Mouse (Mus musculus) left cerebral cortex, adult 2 months (tissue): ENCODE data around the gene Rgs2. TPM values are rescaled to one million over a fixed set of nuclear protein-coding genes. Genes with fewer than 3 reads are reported as not detected.

Experiments
- DNase-seq, 2 experiments: peaks; one replicate each; pipeline ENCODE4 v3.0.0; 2021 to 2022; ENCODE audit warnings: low spot score in 2 of 2, mixed read lengths in 1 of 2; ENCODE audit errors: extremely low spot score in 1 of 2
- H3K27ac ChIP-seq: fragments of 200-600 bp; 2 replicates; pipeline ENCODE4 v1.8.1; 2022
- H3K4me3 ChIP-seq: fragments of 200-600 bp; 2 replicates; pipeline ENCODE4 v1.8.1; 2022
- CTCF ChIP-seq: fragments of 200-600 bp; IDR thresholded peaks from 2 replicates; pipeline ENCODE4 v1.8.1; 2022; ENCODE audit warnings: antibody characterized with exemption, mild to moderate bottlenecking, moderate library complexity
- intact Hi-C: fragments of 180-260 bp; cut with DNase I; formaldehyde crosslinking; loops from one replicate; pipeline ENCODE4 v1.15.1; 2025
- total RNA-seq, 2 experiments: library from RNA; stranded (reverse); gene quantifications; 2 replicates each; pipeline ENCODE4 v1.2.3; 2021

Rgs2 gene
- total RNA-seq, 2 experiments from 2014 or later: 69.4 to 71.0 TPM

DNA sequence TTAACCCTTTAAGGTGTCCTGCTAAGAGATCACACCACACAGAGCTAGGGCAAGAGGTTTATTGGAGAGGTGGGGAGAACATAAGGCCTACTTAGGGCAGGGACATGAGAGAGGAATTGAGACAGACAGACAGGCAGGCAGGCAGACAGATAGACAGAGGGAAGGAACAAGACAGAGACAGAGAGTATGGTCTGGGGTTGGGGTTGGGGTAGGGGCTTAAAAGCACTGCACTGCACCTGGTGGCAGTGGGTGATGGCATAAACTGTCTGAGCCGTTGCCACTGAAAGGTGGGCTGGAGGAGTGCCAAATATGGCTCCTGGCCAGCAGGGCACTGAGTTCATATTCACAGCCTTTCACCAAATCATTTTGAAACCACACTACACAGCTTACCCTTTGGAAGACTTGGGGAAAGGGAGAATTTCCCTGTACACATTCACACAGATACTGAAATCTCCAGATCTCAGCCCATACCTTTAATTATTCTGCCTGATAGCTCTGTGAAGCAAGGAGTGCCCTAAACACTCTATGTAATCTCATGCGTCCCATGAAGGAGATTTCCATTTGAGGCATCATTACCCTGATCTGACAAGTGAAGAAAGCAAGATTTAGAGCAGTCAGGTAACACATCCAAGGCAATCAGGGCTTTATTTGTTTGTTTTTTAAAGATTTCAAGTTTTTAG lies 21.7 kb downstream of the Rgs2 start:
- TF ChIP-seq CTCF: no peak
- no peak overlapping the region for H3K27ac ChIP-seq
- H3K4me3 ChIP-seq: no peak overlapping the region
- intact Hi-C loops: no loop called here
- DNase-seq: no peak

DNA sequence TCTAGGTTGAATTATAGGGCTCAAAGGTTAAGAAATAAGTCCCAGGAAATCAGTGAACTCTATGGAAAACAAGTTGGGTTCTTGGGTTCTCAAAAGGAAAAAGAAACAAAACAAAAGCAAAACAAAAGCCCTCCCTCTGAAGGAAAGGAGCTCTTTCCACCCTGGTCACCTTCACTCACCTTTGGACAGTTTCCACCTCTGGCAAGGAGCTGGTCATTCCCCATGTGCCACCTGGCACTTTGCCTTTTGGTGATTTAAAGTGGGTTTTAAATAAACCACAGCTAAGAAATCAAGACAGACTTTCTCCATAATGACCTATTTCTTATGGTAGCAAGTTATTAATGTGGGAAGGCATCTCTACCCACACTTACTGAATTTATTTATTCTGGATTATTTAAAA lies 23.1 kb downstream of the Rgs2 start:
- intact Hi-C loops: no loop called here
- TF ChIP-seq CTCF: no peak
- no peak for DNase-seq
- Histone ChIP-seq H3K4me3 (no peak overlapping the region), H3K27ac (no peak overlapping the region)

DNA sequence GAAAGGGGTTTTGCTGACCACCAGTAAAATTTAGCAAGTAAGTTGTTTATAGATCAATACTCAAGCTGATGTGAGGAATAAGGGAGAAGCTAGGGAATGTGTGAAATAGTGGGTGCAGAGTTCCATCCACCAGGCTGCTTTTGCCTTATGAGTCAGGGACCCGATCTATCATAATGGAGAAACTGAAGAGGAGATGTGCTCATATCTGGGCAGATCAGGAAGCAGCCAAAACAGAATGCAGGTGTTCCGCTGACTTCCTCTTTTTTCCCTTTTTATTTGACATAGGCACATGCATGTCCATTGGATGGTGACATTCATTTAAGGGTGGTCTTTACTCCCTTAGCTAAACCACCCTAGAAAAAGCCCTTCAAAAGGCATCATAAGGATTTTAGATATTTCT lies 29.3 kb downstream of the Rgs2 start:
- Histone ChIP-seq H3K4me3 (no peak overlapping the region), H3K27ac (no peak overlapping the region)
- no peak for DNase-seq
- intact Hi-C loops: no loop called here
- no peak for TF ChIP-seq CTCF

DNA sequence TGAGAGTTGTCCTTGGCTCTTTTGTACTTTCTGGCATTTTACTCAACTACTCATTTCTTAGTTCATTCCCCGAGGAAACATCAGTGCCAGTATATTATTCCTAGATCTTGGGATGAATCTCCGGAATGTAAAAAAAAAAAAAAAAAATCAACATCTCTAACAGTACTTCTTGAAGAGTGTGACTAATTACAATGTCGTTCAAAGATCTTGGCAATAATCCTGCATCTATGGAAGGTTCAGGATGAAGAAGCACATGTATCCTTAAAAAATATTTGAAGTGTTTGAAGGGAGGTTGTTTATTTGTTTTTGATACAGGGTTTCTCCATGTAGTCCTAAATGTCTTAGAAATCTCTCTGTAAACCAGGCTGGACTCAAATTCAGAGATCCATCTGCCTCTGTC lies 41.7 kb downstream of the Rgs2 start:
- no peak for TF ChIP-seq CTCF
- no peak overlapping the region for H3K4me3 ChIP-seq
- no peak for DNase-seq
- no peak overlapping the region for H3K27ac ChIP-seq
- intact Hi-C loops: no loop called here

DNA sequence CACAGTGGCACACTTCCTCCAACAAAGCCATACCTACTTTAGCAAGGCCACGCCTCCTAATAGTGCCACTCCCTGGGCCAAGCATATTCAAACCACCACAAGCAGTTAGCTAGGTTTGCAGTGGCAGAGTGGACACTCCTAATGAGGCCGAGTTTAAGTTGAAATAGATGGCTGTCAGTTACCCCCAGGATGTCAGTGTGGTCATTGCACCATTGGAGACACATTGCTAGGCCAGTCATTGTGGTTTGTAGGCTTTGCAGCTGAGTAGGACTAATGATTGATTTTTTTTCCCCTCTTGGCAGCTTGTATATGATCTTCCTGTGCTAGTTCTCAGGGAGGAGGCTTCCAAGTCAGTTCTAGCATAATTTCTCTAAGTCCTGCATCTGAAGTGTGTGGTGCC lies 43.6 kb downstream of the Rgs2 start:
- Histone ChIP-seq H3K27ac (no peak overlapping the region), H3K4me3 (no peak overlapping the region)
- no peak for DNase-seq
- no peak for TF ChIP-seq CTCF
- intact Hi-C loops: no loop called here

DNA sequence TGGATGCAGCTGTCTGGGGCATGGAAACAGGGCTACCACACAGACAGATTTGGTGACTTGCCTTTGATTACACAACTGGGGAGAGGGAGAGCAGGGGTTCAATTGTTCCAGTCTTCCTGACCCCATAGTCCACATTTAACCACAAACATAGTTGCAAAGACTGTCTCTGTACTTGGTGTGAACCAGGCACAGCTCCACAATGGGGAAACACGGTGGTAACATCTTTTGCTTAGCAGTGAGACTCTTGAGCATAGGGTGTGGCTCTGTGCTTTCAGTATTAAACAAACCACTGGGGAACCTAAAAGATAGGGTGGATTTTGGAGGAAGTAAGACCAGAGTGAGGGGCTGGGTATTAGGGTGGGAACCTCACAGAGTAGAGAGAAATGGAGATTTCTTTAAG lies 47.9 kb downstream of the Rgs2 start:
- H3K27ac ChIP-seq: no peak overlapping the region
- intact Hi-C loops: no loop called here
- no peak for DNase-seq
- no peak overlapping the region for H3K4me3 ChIP-seq
- TF ChIP-seq CTCF: no peak

DNA sequence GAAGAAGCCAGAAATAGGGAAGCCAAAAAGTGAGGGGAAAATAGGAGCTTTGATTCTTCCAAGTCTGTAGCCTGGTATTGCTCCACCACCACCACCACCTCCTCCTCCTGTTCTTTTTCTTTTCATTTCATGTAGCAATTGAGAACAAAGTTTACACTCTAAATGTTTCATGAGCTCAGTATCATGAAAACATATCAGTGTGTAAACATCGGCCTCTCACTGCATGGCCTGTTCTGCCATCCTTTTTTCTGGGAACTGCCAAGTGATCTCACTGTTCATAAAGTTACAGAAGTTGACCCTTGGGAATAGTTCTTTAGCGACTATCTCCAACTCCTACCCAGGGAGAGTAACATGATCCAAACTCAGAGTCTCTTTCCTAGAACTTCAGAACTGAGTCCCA lies 51.1 kb downstream of the Rgs2 start:
- no peak for TF ChIP-seq CTCF
- DNase-seq: no peak
- intact Hi-C loops: no loop called here
- no peak overlapping the region for H3K4me3 ChIP-seq
- no peak overlapping the region for H3K27ac ChIP-seq

Other genes starting within 250 kb of the Rgs2 start
- gene Trove2, start 227.1 kb downstream of the Rgs2 start, total RNA-seq: 10 to 100 TPM; 29.0 to 29.5 TPM
- gene Uchl5, start 226.9 kb downstream of the Rgs2 start, total RNA-seq: 10 to 100 TPM; 36.0 to 43.2 TPM
- under 1 TPM; 0.54 to 0.61 TPM for gene Rgs13, start 173.2 kb upstream of the Rgs2 start, total RNA-seq
- under 1 TPM in 1 of 2 experiments, not detected in 1; 0.51 TPM for gene Rgs1, start 245.1 kb upstream of the Rgs2 start, total RNA-seq